Mouse (Mus musculus) cerebellum, adult 9-11 months (tissue): ENCODE data around the gene Zfp598.

Source experiments
- DNase-seq: peaks from one replicate; pipeline ENCODE4 v3.0.0; 2022

Zfp598 gene

GRCm38 (mm10) chr17:24723122-24723880 is 53.8 kb downstream of the Zfp598 start:
- no peak for DNase-seq

- DNase-seq = no peak
Observed at GRCm38 (mm10) chr17:24723881-24724180, 54.3 kb downstream of the Zfp598 start.

- peak; percentile 94 for DNase-seq
Observed at GRCm38 (mm10) chr17:24724184-24724583, 54.7 kb downstream of the Zfp598 start, which contains the start of gene Ndufb10. TSS of gene Ndufb10 (minus strand) at chr17:24724478.

- DNase-seq = no peak
Observed at GRCm38 (mm10) chr17:24725637-24726390, 56.3 kb downstream of the Zfp598 start.

- no peak for DNase-seq
Observed at GRCm38 (mm10) chr17:24727618-24728017, 58.1 kb downstream of the Zfp598 start, which contains the start of gene Rpl3l. TSS of gene Rpl3l (plus strand) at chr17:24727820.

GRCm38 (mm10) chr17:24728184-24728583 is 58.7 kb downstream of the Zfp598 start:
- no peak for DNase-seq

GRCm38 (mm10) chr17:24729067-24729466 is 59.6 kb downstream of the Zfp598 start:
- no peak for DNase-seq

GRCm38 (mm10) chr17:24730787-24731186 is 61.3 kb downstream of the Zfp598 start:
- no peak for DNase-seq
